Mouse (Mus musculus) neural tube, embryonic 14.5 days (tissue): ENCODE results near the gene Tsc22d1. TPM values are rescaled to one million over a fixed set of nuclear protein-coding genes. Genes with fewer than 3 reads are reported as not detected.

Source experiments
- ATAC-seq: fragments of 200-750 bp; cut with Nextera tagmentation; 2 replicates; pipeline ENCODE4 v1.8.0; 2017; ENCODE audit warnings: low read depth, mild to moderate bottlenecking, moderate TSS enrichment, moderate library complexity
- H3K27ac ChIP-seq: fragments of 300-500 bp; sonication (generic); 2 replicates; pipeline ENCODE4 v1.5.1; 2014; ENCODE audit warnings: low read depth, mild to moderate bottlenecking, control low read depth, low read length, moderate library complexity, mixed read lengths
- H3K27me3 ChIP-seq: fragments of 300-500 bp; sonication (generic); 2 replicates; pipeline ENCODE4 v1.6.1; 2014; ENCODE audit warnings: low read length; ENCODE audit not compliant: control insufficient read depth, insufficient read depth
- H3K36me3 ChIP-seq: fragments of 300-500 bp; sonication (generic); 2 replicates; pipeline ENCODE4 v1.6.1; 2014; ENCODE audit warnings: low read length, mixed read lengths; ENCODE audit not compliant: control insufficient read depth, insufficient read depth
- H3K4me1 ChIP-seq: fragments of 300-500 bp; sonication (generic); 2 replicates; pipeline ENCODE4 v1.6.1; 2014; ENCODE audit warnings: low read length; ENCODE audit not compliant: control insufficient read depth, insufficient read depth
- H3K4me2 ChIP-seq: fragments of 300-500 bp; sonication (generic); 2 replicates; pipeline ENCODE4 v1.6.1; 2014; ENCODE audit warnings: mild to moderate bottlenecking, low read depth, low read length, control low read depth
- H3K4me3 ChIP-seq: fragments of 300-500 bp; sonication (generic); 2 replicates; pipeline ENCODE4 v1.5.1; 2014; ENCODE audit warnings: low read depth, low read length, control low read depth, mixed read lengths
- H3K9ac ChIP-seq: fragments of 300-500 bp; sonication (generic); replicated peaks from 2 replicates; pipeline ENCODE4 v1.6.1; 2014; ENCODE audit warnings: low read depth, mild to moderate bottlenecking, control low read depth, low read length, mixed read lengths
- H3K9me3 ChIP-seq: fragments of 300-500 bp; sonication (generic); 2 replicates; pipeline ENCODE4 v1.6.1; 2016; ENCODE audit warnings: low read length; ENCODE audit not compliant: control insufficient read depth
- WGBS: fragments of 180-500 bp; shearing (Covaris S2); extraction: QIAGEN DNeasy Blood & Tissue Kit; methylation state at CpG from one replicate; pipeline ENCODE4 v1.1.7; 2014; 5-methylcytosine and 5-hydroxymethylcytosine counted together
- polyA plus RNA-seq: library from polyadenylated mRNA; unstranded; fragments of >200 nt; fragmentation: Nextera tagmentation; extraction: Ambion mirVana; gene quantifications from 2 replicates; pipeline ENCODE4 v1.2.1, GENCODE M21; 2014

The Tsc22d1 gene
- polyA plus RNA-seq, 1 experiment from 2014 or later, result 885 TPM

DNA sequence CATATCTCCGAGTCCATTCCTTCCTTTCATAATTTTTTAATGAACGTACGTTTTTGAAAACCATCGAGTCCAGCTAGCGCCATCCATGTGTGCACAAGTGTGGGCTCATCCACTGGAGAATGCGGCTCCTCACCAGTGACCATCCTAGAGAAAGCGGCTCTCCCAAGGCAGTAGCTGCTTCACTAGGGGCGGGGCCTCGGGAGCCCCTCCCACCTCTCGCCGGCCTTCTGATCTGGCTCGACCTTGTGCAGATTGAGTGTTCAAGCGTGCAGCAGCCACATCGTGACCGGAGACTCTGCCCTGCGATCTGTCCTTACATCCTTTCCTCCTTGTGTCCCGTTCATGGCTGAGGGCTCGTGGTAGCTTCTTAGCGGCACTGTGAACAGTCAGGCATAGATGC lies 56.5 kb downstream of the Tsc22d1 start:
- Histone ChIP-seq H3K36me3 (no peaks in the 10 kb centered on the region), H3K27me3 (no peaks in the 10 kb centered on the region), H3K9ac (no peak overlapping the region), H3K27ac (no peak overlapping the region), H3K9me3 (no peaks in the 10 kb centered on the region), H3K4me3 (no peak overlapping the region), H3K4me1 (0 out of 2 replicates have a peak, but pooled peaks cover 3% of the 10 kb centered on the region), H3K4me2 (no peak overlapping the region)
- no peak for ATAC-seq
- 75% methylated on average over 19 of the region's 19 CpGs for WGBS

GRCm38 (mm10) chr14:76472487-76472886 lies 57.7 kb downstream of the Tsc22d1 start:
- no peaks in the 10 kb centered on the region for H3K9me3 ChIP-seq
- H3K27me3 ChIP-seq, result no peaks in the 10 kb centered on the region
- H3K27ac ChIP-seq, result no peak overlapping the region
- ATAC-seq, result no peak
- H3K4me3 ChIP-seq, result no peak overlapping the region
- no peak overlapping the region for H3K9ac ChIP-seq
- no peak overlapping the region for H3K4me2 ChIP-seq
- WGBS, result 85% methylated on average over 8 of the region's 8 CpGs
- no peaks in the 10 kb centered on the region for H3K36me3 ChIP-seq
- no peaks in the 10 kb centered on the region for H3K4me1 ChIP-seq

DNA sequence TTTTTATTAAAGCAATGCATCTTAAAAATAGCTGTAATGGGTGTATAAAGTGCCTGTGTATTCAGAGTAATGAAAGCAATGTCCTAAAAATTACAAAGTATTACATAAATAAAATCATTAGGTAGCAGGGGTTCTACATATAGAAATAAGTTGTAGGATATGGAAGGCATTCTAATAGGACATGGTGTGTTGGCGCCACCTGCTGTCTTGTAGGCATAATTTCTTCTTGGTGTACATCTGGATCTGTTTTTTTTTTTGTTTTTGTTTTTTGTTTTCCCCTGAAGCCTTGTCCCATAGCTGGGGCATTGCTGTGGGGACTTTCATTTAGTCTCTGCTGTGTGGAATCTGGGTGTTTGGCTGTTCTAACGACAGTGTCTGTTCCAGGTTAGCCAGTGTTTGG lies 58.6 kb downstream of the Tsc22d1 start:
- ATAC-seq, result no peak
- no peaks in the 10 kb centered on the region for H3K27me3 ChIP-seq
- H3K27ac ChIP-seq, result no peak overlapping the region
- no peak overlapping the region for H3K9ac ChIP-seq
- H3K4me2 ChIP-seq, result no peak overlapping the region
- H3K36me3 ChIP-seq, result no peaks in the 10 kb centered on the region
- H3K9me3 ChIP-seq, result no peaks in the 10 kb centered on the region
- no peak overlapping the region for H3K4me3 ChIP-seq
- 13% methylated on average over 2 of the region's 2 CpGs for whole genome bisulfite sequencing
- no peaks in the 10 kb centered on the region for H3K4me1 ChIP-seq

- WGBS, result 90% methylated on average over 1 of the region's 1 CpGs
- no peak overlapping the region for H3K4me3 ChIP-seq
- no peaks in the 10 kb centered on the region for H3K9me3 ChIP-seq
- H3K4me2 ChIP-seq, result no peak overlapping the region
- no peak overlapping the region for H3K27ac ChIP-seq
- no peak for ATAC-seq
- no peak overlapping the region for H3K9ac ChIP-seq
- H3K4me1 ChIP-seq, result no peaks in the 10 kb centered on the region
- no peaks in the 10 kb centered on the region for H3K27me3 ChIP-seq
- no peaks in the 10 kb centered on the region for H3K36me3 ChIP-seq
Measured at GRCm38 (mm10) chr14:76474165-76474564, 59.4 kb downstream of the Tsc22d1 start.

DNA sequence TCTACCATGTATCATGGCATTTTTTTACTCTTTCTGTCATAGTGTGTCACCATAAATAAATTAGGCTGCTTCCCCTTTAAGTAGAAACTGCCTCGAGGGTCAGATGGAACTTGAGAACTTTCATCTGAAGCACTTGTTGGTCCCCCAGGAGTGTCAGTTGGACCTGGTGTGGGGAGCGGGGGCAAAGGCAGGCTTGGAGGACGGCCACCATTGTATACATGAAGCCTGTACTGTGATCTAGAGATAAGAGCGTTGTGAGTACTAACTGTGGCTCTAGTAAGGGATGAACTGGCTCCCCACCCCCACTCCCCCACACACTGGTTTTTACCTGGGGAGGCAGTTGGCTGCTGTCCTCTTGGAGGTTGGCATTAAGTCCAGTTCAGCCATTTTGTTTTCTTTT lies 62.0 kb downstream of the Tsc22d1 start:
- H3K27ac ChIP-seq, result no peak overlapping the region
- no peaks in the 10 kb centered on the region for H3K36me3 ChIP-seq
- H3K4me3 ChIP-seq, result no peak overlapping the region
- WGBS, result 68% methylated on average over 4 of the region's 4 CpGs
- no peak overlapping the region for H3K4me2 ChIP-seq
- H3K4me1 ChIP-seq, result no peaks in the 10 kb centered on the region
- no peak for ATAC-seq
- no peaks in the 10 kb centered on the region for H3K9me3 ChIP-seq
- no peak overlapping the region for H3K9ac ChIP-seq
- no peaks in the 10 kb centered on the region for H3K27me3 ChIP-seq

- no peaks in the 10 kb centered on the region for H3K4me1 ChIP-seq
- H3K27me3 ChIP-seq, result no peaks in the 10 kb centered on the region
- H3K9me3 ChIP-seq, result no peaks in the 10 kb centered on the region
- H3K9ac ChIP-seq, result no peak overlapping the region
- no peak overlapping the region for H3K4me2 ChIP-seq
- no peaks in the 10 kb centered on the region for H3K36me3 ChIP-seq
- H3K4me3 ChIP-seq, result no peak overlapping the region
- 44% methylated on average over 2 of the region's 2 CpGs for whole genome bisulfite sequencing
- no peak for ATAC-seq
- H3K27ac ChIP-seq, result no peak overlapping the region
Measured at GRCm38 (mm10) chr14:76478076-76478475, 63.3 kb downstream of the Tsc22d1 start.

DNA sequence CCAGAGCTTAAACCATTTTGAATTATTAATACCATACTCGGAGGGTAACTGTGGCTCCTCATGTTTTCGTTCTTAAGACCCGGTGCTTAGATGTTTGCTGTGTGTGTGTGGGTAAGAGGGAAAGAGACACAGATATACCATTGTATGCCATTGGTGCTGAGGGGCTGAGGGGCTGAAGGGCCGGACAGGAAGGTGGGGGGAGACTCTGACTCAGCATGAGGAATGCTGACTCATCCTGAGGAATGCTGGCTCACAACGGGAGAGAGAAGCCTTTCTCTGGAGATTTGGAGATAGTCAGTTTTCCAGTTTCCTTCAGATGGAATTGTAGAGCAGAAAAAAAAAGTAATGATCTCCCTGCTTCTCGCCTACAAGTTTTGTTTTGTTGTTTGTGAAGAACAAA lies 63.9 kb downstream of the Tsc22d1 start:
- H3K27me3 ChIP-seq, result no peaks in the 10 kb centered on the region
- H3K9me3 ChIP-seq, result no peaks in the 10 kb centered on the region
- no peak overlapping the region for H3K27ac ChIP-seq
- no peaks in the 10 kb centered on the region for H3K36me3 ChIP-seq
- no peak overlapping the region for H3K4me2 ChIP-seq
- 55% methylated on average over 6 of the region's 6 CpGs for WGBS
- no peak overlapping the region for H3K4me3 ChIP-seq
- H3K4me1 ChIP-seq, result no peaks in the 10 kb centered on the region
- no peak for ATAC-seq
- H3K9ac ChIP-seq, result no peak overlapping the region

GRCm38 (mm10) chr14:76479867-76480266 lies 65.1 kb downstream of the Tsc22d1 start:
- Histone ChIP-seq H3K27me3 (no peaks in the 10 kb centered on the region), H3K27ac (no peak overlapping the region), H3K9ac (no peak overlapping the region), H3K4me1 (no peaks in the 10 kb centered on the region), H3K4me2 (no peak overlapping the region), H3K4me3 (no peak overlapping the region), H3K36me3 (no peaks in the 10 kb centered on the region), H3K9me3 (no peaks in the 10 kb centered on the region)
- WGBS, result 36% methylated on average over 6 of the region's 6 CpGs
- peak; percentile 30; the same call in 1 of the 2 replicates for ATAC-seq

- Histone ChIP-seq H3K4me1 (no peaks in the 10 kb centered on the region), H3K4me2 (no peak overlapping the region), H3K4me3 (no peak overlapping the region), H3K9me3 (no peaks in the 10 kb centered on the region), H3K27ac (no peak overlapping the region), H3K27me3 (no peaks in the 10 kb centered on the region), H3K36me3 (no peaks in the 10 kb centered on the region), H3K9ac (no peak overlapping the region)
- ATAC-seq, result no peak
- WGBS, result 91% methylated on average over 11 of the region's 11 CpGs
Measured at GRCm38 (mm10) chr14:76480507-76480906, 65.7 kb downstream of the Tsc22d1 start.

- H3K9ac ChIP-seq, result no peak overlapping the region
- H3K27me3 ChIP-seq, result no peaks in the 10 kb centered on the region
- 91% methylated on average over 1 of the region's 1 CpGs for WGBS
- peaks cover 5% of the 10 kb centered on the region; the same call in 1 of the 2 replicates for H3K4me1 ChIP-seq
- no peak overlapping the region for H3K27ac ChIP-seq
- no peaks in the 10 kb centered on the region for H3K36me3 ChIP-seq
- H3K4me3 ChIP-seq, result no peak overlapping the region
- ATAC-seq, result no peak
- no peak overlapping the region for H3K4me2 ChIP-seq
- H3K9me3 ChIP-seq, result no peaks in the 10 kb centered on the region
Measured at GRCm38 (mm10) chr14:76483701-76484100, 68.9 kb downstream of the Tsc22d1 start.
